Mouse (Mus musculus) liver, embryonic 14.5 days (tissue): ENCODE data around the gene Gm45021. TPM values are rescaled to one million over a fixed set of nuclear protein-coding genes. Genes with fewer than 3 reads are reported as not detected.

Experiments used
- ATAC-seq: fragments of 200-750 bp; cut with Nextera tagmentation; 2 replicates; pipeline ENCODE4 v1.8.0; 2017; ENCODE audit warnings: moderate number of reproducible peaks, mild to moderate bottlenecking, moderate library complexity; ENCODE audit not compliant: insufficient read depth
- DNase-seq, 3 experiments: peaks; one replicate each; pipeline ENCODE4 v3.0.0-alpha.2; 2012 to 2013; ENCODE audit warnings: low read depth in 3 of 3, low spot score in 3 of 3
- H3K27ac ChIP-seq: fragments of 300-500 bp; sonication (generic); 2 replicates; pipeline ENCODE4 v1.5.1; 2014; ENCODE audit warnings: moderate library complexity, mild to moderate bottlenecking, control low read depth, inconsistent platforms
- H3K27me3 ChIP-seq: fragments of 300-500 bp; sonication (generic); 2 replicates; pipeline ENCODE4 v1.6.1; 2014; ENCODE audit warnings: mild to moderate bottlenecking, low read length, moderate library complexity; ENCODE audit not compliant: control insufficient read depth, insufficient read depth
- H3K36me3 ChIP-seq: fragments of 300-500 bp; sonication (generic); replicated peaks from 2 replicates; pipeline ENCODE4 v1.6.1; 2014; ENCODE audit warnings: low read depth; ENCODE audit not compliant: control insufficient read depth, insufficient read depth
- H3K4me1 ChIP-seq, 2 experiments: fragments of 200-500 bp in 1 of 2; fragments of 300-500 bp in 1 of 2; sonication (generic) in 1 of 2; replicated peaks; 2 replicates each; pipeline ENCODE4 v1.6.1; 2012 to 2014; ENCODE audit warnings: antibody characterized with exemption in 1 of 2, inconsistent platforms in 1 of 2, low read length in 1 of 2; ENCODE audit not compliant: control insufficient read depth in 2 of 2, insufficient read depth in 2 of 2
- H3K4me2 ChIP-seq: fragments of 300-500 bp; sonication (generic); 2 replicates; pipeline ENCODE4 v1.6.1; 2014; ENCODE audit warnings: low read depth, mild to moderate bottlenecking, control low read depth, moderate library complexity
- H3K4me3 ChIP-seq, 2 experiments: fragments of 200-500 bp in 1 of 2; fragments of 300-500 bp in 1 of 2; sonication (generic) in 1 of 2; 2 replicates each; pipeline ENCODE4 v1.5.1; 2012 to 2014; ENCODE audit warnings: low read depth in 2 of 2, low read length in 2 of 2, mild to moderate bottlenecking in 2 of 2, control low read depth in 1 of 2, inconsistent platforms in 1 of 2, moderate library complexity in 1 of 2; ENCODE audit not compliant: insufficient read depth in 1 of 2
- H3K9ac ChIP-seq: fragments of 300-500 bp; sonication (generic); replicated peaks from 2 replicates; pipeline ENCODE4 v1.6.1; 2014; ENCODE audit warnings: mild to moderate bottlenecking, control low read depth, moderate library complexity
- H3K9me3 ChIP-seq: fragments of 300-500 bp; sonication (generic); 2 replicates; pipeline ENCODE4 v1.6.1; 2016; ENCODE audit warnings: low read length, mixed read lengths; ENCODE audit not compliant: control insufficient read depth
- CTCF ChIP-seq: IDR thresholded peaks from 2 replicates; pipeline ENCODE4 v1.5.1; 2016; ENCODE audit warnings: antibody characterized with exemption, low read depth, control low read depth
- EP300 ChIP-seq: IDR thresholded peaks from 2 replicates; pipeline ENCODE4 v1.6.1; 2016; ENCODE audit warnings: antibody characterized with exemption, low read depth
- WGBS: fragments of 180-500 bp; shearing (Covaris S2); extraction: QIAGEN DNeasy Blood & Tissue Kit; methylation state at CpG from one replicate; pipeline ENCODE4 v1.1.7; 2014; ENCODE audit not compliant: insufficient replicate concordance; 5-methylcytosine and 5-hydroxymethylcytosine counted together
- polyA plus RNA-seq, 2 experiments: library from polyadenylated mRNA; depleted of rRNA in 1 of 2; stranded (reverse) in 1 of 2; unstranded in 1 of 2; fragments of >200 nt; fragmentation: Nextera tagmentation in 1 of 2; extraction: Ambion mirVana in 1 of 2; gene quantifications; 2 replicates each; pipeline versions ENCODE4 v1.2.1 to v1.2.3; 2012 to 2014

The Gm45021 gene
- polyA plus RNA-seq, 2 experiments = not detected

DNA sequence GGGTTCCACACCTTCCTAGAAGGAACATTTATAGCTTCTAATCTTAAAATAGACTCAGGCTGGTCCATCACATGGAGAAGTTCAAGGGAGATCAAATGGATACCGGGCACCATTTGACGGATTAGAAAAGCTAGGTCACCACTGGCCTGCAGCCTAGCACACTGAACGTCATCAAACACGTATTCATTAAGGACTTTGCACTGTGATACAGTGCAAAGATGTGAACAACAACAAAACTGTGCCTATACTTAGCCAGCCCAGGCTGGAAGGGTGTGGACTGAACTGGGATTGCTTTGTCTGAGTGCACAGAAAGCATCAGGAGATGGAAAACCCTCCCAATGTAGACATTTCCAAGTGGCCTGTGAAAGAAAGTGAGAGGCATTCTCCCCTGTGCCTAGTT is 35.6 kb upstream of the Gm45021 start:
- H3K4me3 ChIP-seq = peak overlapping the region in 1 of 2 experiments; percentile 56; a peak in 1 of 4 replicates
- H3K36me3 ChIP-seq = no peaks in the 10 kb centered on the region
- peaks cover 0 to 10% of the 10 kb centered on the region in 2 experiments; a peak in 3 of 4 replicates for H3K4me1 ChIP-seq
- H3K4me2 ChIP-seq = peak overlapping the region; percentile 74; the same call in 1 of the 2 replicates
- TF ChIP-seq EP300 (no peak), CTCF (no peak)
- H3K27me3 ChIP-seq = no peaks in the 10 kb centered on the region
- no peak overlapping the region for H3K27ac ChIP-seq
- WGBS = 77% methylated on average over 4 of the region's 4 CpGs
- no peak overlapping the region for H3K9ac ChIP-seq
- no peaks in the 10 kb centered on the region for H3K9me3 ChIP-seq
- ATAC-seq (no peak), DNase-seq (no peak)

DNA sequence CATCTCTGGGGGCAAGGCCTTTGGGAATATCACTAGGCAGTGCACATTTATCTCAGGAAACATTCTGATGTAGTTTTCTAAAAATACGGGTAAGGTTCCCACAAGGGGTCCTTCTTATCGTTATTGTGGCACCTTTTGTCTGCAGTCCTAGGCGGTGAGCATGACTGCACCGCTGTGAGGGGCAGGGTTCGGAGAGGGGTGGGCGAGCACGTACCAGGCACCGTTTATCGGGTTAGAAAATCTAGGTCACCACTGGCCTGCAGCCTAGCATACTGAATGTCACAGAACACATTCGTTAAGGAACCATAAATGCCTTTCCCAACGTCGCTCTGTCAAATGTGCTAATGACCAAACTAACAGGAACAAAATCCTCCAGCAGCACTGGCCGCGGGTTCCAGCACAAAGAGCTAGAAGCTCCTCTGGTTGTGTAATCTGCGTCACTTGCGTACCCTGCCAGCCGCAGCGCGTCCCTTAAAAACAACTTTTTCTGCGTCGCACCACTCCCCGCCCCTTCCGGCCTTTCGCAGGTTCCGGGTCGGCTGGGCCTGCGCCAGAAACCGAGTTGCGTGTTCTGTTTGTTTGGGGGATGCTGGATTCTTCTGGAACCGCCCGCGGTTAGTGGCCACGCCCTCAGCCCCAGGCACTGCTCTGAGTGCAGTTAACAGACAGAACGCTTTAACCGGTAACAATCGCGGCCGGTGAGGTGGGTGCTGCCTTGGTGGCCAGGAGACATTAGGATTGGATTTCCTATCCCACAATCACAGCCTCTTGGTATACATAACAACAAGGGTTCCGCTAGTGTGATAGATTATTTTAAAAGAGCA is 34.9 kb upstream of the Gm45021 start, which contains the start of gene Lrrc61:
Lrrc61 (plus strand) TSS at position 517 of the 824 bp plus-strand sequence.
- peak; percentile 86 for ATAC-seq
- peak; percentile 61 to 68 (median 65) for DNase-seq
- peak within 1 kb of the TSS; percentile 54 for H3K9ac ChIP-seq
- TF ChIP-seq EP300 (no peak; the same call in 1 of the 2 replicates), CTCF (no peak)
- no peaks in the 10 kb centered on the region for H3K36me3 ChIP-seq
- 2% methylated on average over 39 of the region's 39 CpGs for WGBS
- no peaks in the 10 kb centered on the region for H3K9me3 ChIP-seq
- peak within 1 kb of the TSS; percentile 74 for H3K4me2 ChIP-seq
- H3K27me3 ChIP-seq = no peaks in the 10 kb centered on the region
- peaks cover 0 to 10% of the 10 kb centered on the region in 2 experiments; a peak in 3 of 4 replicates for H3K4me1 ChIP-seq
- H3K27ac ChIP-seq = peak within 1 kb of the TSS; percentile 56
- H3K4me3 ChIP-seq = peak within 1 kb of the TSS; percentile 52 to 56

DNA sequence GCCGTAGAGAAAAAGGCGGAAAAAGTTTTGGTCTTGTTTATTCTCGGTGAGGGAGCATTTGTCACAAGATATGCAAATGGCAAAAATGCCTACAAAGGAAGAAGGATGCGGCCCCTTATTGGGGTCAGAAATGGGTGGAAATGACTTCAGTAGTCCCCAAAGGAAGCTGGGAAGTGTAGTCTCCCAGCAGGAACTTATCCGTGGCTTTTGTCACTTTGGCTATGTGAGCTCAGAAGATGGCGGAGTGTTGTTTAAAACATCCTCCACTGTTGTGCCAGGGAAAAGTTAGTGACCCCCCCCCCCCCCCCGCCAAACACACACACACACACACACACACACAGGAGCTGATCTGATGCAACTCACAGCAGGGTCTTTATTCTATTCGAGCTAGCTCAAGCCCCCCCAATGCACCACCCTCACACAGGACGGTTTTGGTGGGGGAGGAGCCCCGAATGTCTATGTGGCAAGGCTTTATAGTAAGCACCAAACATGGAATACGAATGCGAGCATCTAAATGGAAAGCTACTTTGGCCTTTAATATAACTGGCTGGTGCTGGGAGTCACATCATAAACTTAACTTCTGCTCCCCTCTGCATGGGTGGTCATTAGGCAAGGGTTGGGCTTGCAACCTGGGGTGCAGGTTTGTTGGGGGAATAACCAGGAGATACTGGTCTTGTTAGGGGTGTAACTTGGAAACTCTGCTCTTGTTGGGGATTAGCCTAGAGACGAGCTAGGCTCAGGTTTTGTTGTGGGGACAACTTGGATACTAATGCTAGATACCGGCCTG is 34.1 kb upstream of the Gm45021 start:
- Histone ChIP-seq H3K27me3 (no peaks in the 10 kb centered on the region), H3K9me3 (no peaks in the 10 kb centered on the region), H3K4me3 (peak overlapping the region; percentile 52 to 56), H3K36me3 (no peaks in the 10 kb centered on the region), H3K27ac (peak overlapping the region; percentile 56), H3K4me2 (peak overlapping the region; percentile 74), H3K9ac (peak overlapping the region; percentile 47), H3K4me1 (peaks cover 0 to 10% of the 10 kb centered on the region in 2 experiments; a peak in 3 of 4 replicates)
- 31% methylated on average over 13 of the region's 14 CpGs for WGBS
- DNase-seq (peak in 2 of 3 experiments; percentile 17 to 24), ATAC-seq (peak; percentile 56; the same call in 1 of the 2 replicates)
- TF ChIP-seq EP300 (no peak), CTCF (no peak)

DNA sequence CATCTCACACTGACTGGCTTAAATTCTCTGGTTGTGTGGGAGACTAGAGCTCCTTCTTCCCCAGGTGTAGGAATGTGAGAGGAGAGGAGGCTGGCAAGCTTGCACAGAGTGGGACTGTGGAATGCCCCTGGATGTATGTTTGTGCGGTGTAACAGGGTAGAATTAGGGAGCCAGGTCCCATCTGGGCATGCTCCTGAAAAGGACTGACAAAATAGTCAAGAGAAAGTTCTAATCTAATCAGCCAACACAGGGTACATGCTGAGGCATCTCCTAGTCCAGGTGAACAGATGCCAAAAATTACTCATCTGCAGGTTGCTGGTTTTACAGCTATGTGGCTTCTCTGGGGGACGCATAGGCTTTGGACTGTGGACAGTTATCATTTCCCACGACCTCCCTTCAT is 33.5 kb upstream of the Gm45021 start:
- DNase-seq = no peak
- no peaks in the 10 kb centered on the region for H3K9me3 ChIP-seq
- peaks cover 0 to 10% of the 10 kb centered on the region in 2 experiments; a peak in 3 of 4 replicates for H3K4me1 ChIP-seq
- no peak overlapping the region for H3K4me2 ChIP-seq
- WGBS = 64% methylated on average over 3 of the region's 3 CpGs
- no peak for ATAC-seq
- TF ChIP-seq EP300 (no peak), CTCF (no peak)
- no peak overlapping the region for H3K4me3 ChIP-seq
- H3K27me3 ChIP-seq = no peaks in the 10 kb centered on the region
- H3K36me3 ChIP-seq = no peaks in the 10 kb centered on the region
- no peak overlapping the region for H3K9ac ChIP-seq
- H3K27ac ChIP-seq = no peak overlapping the region
